Mouse (Mus musculus) olfactory bulb, adult 2 months (tissue): Measurements from ENCODE around the gene Atxn7l3. TPM values are rescaled to one million over a fixed set of nuclear protein-coding genes. Genes with fewer than 3 reads are reported as not detected.
"Not testable (repeated sequence)": the region's sequence is repeated elsewhere in the genome, so short reads cannot be mapped to it uniquely, and the experiment has no call there.

ENCODE experiments used
- H3K27ac ChIP-seq: fragments of 200-500 bp; 2 replicates; pipeline ENCODE4 v1.5.1; 2012; ENCODE audit warnings: low read depth, low read length; ENCODE audit not compliant: insufficient read depth
- H3K4me1 ChIP-seq: fragments of 200-500 bp; 2 replicates; pipeline ENCODE4 v1.6.1; 2012; ENCODE audit warnings: low read length; ENCODE audit not compliant: control insufficient read depth, insufficient read depth
- H3K4me3 ChIP-seq: fragments of 200-500 bp; 2 replicates; pipeline ENCODE4 v1.5.1; 2012; ENCODE audit warnings: mild to moderate bottlenecking, low read depth, low read length, moderate library complexity; ENCODE audit not compliant: insufficient read depth
- CTCF ChIP-seq: fragments of 200-500 bp; IDR thresholded peaks from 2 replicates; pipeline ENCODE4 v1.5.1; 2012; ENCODE audit warnings: low read depth, mild to moderate bottlenecking, low read length, moderate library complexity; ENCODE audit not compliant: insufficient read depth
- POLR2A ChIP-seq: fragments of 200-500 bp; IDR thresholded peaks from 2 replicates; pipeline ENCODE4 v1.6.1; 2012; ENCODE audit warnings: mild to moderate bottlenecking, low read depth, low read length, moderate library complexity; ENCODE audit not compliant: insufficient read depth
- WGBS: fragments of 180-500 bp; shearing (Covaris S2); methylation state at CpG from one replicate; pipeline ENCODE4 v1.1.7; 2018; 5-methylcytosine and 5-hydroxymethylcytosine counted together
- polyA plus RNA-seq: library from polyadenylated mRNA; stranded (reverse); fragments of >200 nt; gene quantifications from 2 replicates; pipeline ENCODE4 v1.2.4, GENCODE M21; 2012; ENCODE audit warnings: low replicate concordance; ENCODE audit not compliant: missing spikeins, insufficient read depth, insufficient read length

Atxn7l3 gene
- polyA plus RNA-seq, 1 experiment, result not detected

- H3K4me3 ChIP-seq, result no peak overlapping the region
- peaks cover 17% of the 10 kb centered on the region for H3K4me1 ChIP-seq
- H3K27ac ChIP-seq, result no peak overlapping the region
- 77% methylated on average over 11 of the region's 11 CpGs for whole genome bisulfite sequencing
- TF ChIP-seq POLR2A (no peak), CTCF (no peak)
These were observed 5.3 kb downstream of the Atxn7l3 start for GRCm38 (mm10) chr11:102291051-102291535.

DNA sequence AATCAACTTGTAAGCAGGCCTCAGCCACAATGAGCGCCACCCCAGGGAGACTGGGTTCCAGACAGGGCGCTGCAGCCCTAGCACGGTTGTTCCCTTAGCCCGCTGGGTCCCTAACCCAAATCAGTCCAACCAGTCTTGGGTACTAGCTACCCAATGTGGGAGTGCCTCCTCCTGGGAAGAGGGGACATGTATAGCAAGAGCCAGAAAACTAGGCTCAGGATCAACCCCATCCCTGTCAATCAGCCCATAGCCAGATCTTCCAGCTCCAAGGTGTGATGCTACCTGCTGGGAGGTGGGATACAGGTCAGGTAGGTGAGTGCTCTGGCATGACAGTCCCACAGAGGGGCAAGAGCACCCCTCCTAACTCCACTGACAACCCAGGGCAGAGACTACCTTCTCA is 6.3 kb downstream of the Atxn7l3 start:
- 84% methylated on average over 4 of the region's 4 CpGs for WGBS
- H3K27ac ChIP-seq, result no peak overlapping the region
- peaks cover 11% of the 10 kb centered on the region for H3K4me1 ChIP-seq
- TF ChIP-seq CTCF (no peak), POLR2A (no peak)
- no peak overlapping the region for H3K4me3 ChIP-seq

- Histone ChIP-seq H3K4me3 (no peak overlapping the region), H3K27ac (no peak overlapping the region), H3K4me1 (peaks cover 6% of the 10 kb centered on the region; the same call in 1 of the 2 replicates)
- TF ChIP-seq CTCF, result no peak
- no peak for TF ChIP-seq POLR2A
- 60% methylated on average over 6 of the region's 6 CpGs for WGBS
These were observed 6.8 kb downstream of the Atxn7l3 start for GRCm38 (mm10) chr11:102289511-102290100.

DNA sequence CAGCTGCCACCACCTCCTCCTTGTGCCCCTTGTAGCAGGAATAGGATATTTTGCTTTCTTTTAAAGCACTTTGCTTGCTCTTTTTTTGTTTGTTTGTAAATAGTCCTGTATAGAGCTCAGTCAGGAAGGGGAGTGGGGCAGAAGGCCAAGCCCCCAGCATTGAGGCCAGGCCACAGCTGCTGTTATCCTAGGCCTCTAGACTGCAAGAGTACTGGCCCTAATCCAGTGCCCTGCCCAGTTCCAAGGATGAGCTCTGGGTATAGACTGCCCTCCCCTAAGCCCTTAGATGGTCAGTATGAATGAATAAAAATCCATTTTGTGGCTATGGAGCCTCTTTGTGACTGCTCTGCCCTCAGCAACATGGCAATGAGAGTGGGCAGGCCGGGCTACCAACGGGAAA is 7.5 kb downstream of the Atxn7l3 start:
- no peak for TF ChIP-seq CTCF
- TF ChIP-seq POLR2A, result no peak
- H3K27ac ChIP-seq, result no peak overlapping the region
- no peak overlapping the region for H3K4me3 ChIP-seq
- whole genome bisulfite sequencing, result 74% methylated on average over 2 of the region's 2 CpGs
- H3K4me1 ChIP-seq, result peaks cover under 1% of the 10 kb centered on the region; the same call in 1 of the 2 replicates

DNA sequence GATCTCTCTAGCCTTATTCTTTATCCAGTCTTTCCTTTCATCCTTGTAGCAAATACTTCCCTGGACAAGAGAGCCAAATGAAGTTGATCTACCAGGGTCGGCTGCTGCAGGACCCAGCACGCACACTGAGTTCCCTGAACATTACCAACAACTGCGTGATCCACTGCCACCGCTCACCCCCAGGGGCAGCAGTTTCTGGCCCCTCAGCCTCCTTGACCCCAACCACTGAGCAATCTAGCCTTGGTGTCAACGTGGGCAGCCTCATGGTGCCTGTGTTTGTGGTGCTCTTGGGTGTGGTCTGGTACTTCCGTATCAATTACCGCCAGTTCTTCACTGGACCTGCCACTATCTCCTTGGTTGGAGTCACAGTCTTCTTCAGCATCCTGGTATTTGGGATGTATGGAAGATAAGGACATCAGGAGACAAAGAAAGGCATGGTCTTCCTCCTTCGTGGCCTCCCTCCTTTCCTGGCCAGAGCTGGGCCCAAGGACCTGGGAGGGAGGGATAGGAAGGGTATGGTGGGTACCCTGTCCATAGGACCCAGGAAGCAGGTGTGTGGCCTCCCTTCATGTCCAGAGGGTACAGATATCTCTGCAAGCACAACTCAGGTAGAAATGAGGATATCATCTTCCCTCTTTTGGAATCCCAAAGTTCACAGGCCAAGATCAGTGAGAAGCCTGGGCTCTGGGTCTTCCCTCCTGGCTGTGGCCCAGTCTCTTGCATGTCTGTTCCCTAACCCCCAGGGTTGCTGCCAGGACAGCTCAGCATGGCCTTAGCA is 8.2 kb downstream of the Atxn7l3 start:
- TF ChIP-seq POLR2A (no peak), CTCF (no peak)
- WGBS, result 83% methylated on average over 8 of the region's 8 CpGs
- H3K27ac ChIP-seq, result no peak overlapping the region

GRCm38 (mm10) chr11:102287485-102287884 is 8.9 kb downstream of the Atxn7l3 start:
- Histone ChIP-seq H3K27ac (no peak overlapping the region), H3K4me1 (no peaks in the 10 kb centered on the region), H3K4me3 (no peak overlapping the region)
- WGBS, result 88% methylated on average over 8 of the region's 8 CpGs
- TF ChIP-seq POLR2A, result no peak
- TF ChIP-seq CTCF, result no peak

More for the DNA sequence above, 8.2 kb downstream of the Atxn7l3 start:
- Histone ChIP-seq H3K4me3 (no peak overlapping the region), H3K4me1 (no peaks in the 10 kb centered on the region)

DNA sequence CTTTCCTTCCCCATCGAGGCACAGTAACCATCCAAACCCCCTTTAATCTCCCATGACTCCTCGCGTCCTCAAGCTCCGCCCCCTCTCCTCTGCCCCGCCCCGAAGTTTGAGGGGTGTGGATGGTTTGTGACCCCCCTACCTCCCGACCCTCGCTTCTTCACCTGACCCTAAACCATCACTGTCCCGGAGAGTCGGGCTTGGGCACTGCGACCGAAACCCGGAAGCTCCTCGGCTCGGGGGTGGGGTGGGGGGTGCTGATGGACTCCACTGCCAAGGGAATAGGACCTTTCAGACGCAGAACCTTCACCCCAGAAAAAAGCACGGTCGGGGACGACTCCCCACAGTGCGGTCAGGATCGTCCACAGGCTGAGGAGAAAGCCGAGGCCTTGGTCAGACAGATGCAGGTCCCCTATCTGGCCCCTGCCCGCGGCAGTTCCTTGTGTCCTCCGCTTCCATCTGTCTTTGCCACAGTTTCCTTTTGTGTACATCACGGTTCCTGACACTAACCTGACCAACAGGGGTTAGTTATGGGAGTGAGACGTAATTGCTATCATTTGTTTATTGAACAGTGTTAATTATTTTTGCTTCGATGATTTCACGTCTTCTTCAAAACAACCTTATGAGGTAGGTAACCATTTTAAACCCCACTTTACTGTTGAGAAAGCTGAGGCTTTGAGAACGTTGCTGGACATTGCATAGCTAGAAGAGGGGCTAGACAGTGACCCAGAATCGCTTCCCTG is 11.2 kb downstream of the Atxn7l3 start:
- H3K4me3 ChIP-seq, result peak overlapping the region; percentile 57
- peak overlapping the region; percentile 71; the same call in 1 of the 2 replicates for H3K27ac ChIP-seq
- no peak for TF ChIP-seq CTCF
- no peak for TF ChIP-seq POLR2A
- WGBS, result 4% methylated on average over 31 of the region's 31 CpGs
- no peaks in the 10 kb centered on the region for H3K4me1 ChIP-seq

DNA sequence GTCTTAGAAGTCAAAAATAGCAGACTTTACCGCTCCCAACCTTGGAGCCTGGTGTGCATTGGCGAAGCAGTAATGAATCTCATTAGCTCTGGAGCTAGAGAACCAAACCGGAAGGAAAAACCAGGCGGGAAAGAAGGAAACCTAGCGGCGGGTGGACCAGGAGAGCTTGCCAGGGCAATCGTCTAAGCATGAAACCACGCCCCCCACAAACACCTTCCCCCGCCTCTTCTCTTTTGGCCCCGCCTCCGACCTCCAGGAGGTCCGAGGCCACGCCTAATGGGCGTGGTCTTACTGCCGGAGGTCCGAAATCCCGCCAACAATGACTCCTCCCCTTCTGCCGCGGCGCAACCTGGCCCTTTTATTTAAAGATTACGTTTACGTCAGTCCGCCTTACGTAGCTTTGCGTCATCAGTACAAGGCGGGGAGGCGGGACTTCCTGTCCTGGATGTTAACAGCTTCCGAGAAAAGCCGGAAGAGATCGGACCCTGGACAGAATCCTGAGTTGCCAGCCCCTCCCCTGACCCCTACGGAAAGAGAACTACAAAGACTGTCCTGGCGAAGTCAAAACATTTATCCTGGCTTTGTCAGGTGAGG is 11.8 kb downstream of the Atxn7l3 start, which contains the start of gene Tmub2:
TSS of gene Tmub2 (plus strand) at position 431 of the 594 bp plus-strand sequence.
- peak within 1 kb of the TSS; percentile 71; the same call in 1 of the 2 replicates for H3K27ac ChIP-seq
- no peaks in the 10 kb centered on the region for H3K4me1 ChIP-seq
- TF ChIP-seq POLR2A (no peak), CTCF (no peak)
- peak within 1 kb of the TSS; percentile 57 for H3K4me3 ChIP-seq
- under 1% methylated on average over 32 of the region's 32 CpGs for WGBS

DNA sequence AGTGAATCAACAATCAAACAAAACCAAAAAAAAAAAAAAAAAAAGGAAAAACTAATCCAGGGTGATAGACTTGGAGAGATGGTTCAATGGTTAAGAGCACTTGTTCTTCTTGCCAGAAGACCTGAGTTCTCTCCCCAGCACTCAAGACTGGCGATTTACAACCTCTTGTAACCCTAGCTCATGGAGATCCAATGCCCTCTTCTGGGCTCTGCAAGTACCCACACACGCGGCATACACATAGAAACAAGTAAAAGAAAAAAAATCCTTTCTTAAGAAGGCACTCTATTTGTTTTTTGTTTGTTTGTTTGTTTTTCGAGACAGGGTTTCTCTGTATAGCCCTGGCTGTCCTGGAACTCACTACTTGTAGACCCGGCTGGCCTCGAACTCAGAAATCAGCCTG is 12.5 kb downstream of the Atxn7l3 start:
- TF ChIP-seq CTCF (no peak), POLR2A (no peak)
- Histone ChIP-seq H3K27ac (no peak overlapping the region), H3K4me1 (no peaks in the 10 kb centered on the region), H3K4me3 (no peak overlapping the region)
- 84% methylated on average over 6 of the region's 6 CpGs for WGBS

DNA sequence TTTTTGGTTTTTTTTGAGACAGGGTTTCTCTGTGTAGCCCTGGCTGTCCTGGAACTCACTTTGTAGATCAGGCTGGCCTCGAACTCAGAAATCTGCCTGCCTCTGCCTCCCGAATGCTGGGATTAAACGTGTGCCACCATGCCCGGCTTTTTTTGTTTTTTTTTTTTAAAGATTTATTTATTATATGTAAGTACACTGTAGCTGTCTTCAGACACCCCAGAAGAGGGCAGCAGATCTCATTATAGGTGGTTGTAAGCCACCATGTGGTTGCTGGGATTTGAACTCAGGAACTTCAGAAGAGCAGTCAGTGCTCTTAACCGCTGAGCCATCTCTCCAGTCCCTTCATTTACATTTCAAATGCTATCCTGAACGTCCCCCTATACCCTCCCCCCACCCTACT is 16.2 kb downstream of the Atxn7l3 start:
- 67% methylated on average over 6 of the region's 6 CpGs for WGBS
- not testable (repeated sequence) for H3K4me1 ChIP-seq, H3K27ac ChIP-seq, H3K4me3 ChIP-seq
